Mouse (Mus musculus) regulatory T cell (primary cell): ENCODE results near the gene Cog3.
"Not testable (repeated sequence)": the region's sequence is repeated elsewhere in the genome, so short reads cannot be mapped to it uniquely, and the experiment has no call there.

ENCODE experiments used
- in situ Hi-C: fragments of 300-600 bp; cut with MboI, MseI; formaldehyde crosslinking; loops from one replicate; pipeline ENCODE4 v1.15.1; 2025; ENCODE audit warnings: high pct_unique_total_duplicates

The Cog3 gene

DNA sequence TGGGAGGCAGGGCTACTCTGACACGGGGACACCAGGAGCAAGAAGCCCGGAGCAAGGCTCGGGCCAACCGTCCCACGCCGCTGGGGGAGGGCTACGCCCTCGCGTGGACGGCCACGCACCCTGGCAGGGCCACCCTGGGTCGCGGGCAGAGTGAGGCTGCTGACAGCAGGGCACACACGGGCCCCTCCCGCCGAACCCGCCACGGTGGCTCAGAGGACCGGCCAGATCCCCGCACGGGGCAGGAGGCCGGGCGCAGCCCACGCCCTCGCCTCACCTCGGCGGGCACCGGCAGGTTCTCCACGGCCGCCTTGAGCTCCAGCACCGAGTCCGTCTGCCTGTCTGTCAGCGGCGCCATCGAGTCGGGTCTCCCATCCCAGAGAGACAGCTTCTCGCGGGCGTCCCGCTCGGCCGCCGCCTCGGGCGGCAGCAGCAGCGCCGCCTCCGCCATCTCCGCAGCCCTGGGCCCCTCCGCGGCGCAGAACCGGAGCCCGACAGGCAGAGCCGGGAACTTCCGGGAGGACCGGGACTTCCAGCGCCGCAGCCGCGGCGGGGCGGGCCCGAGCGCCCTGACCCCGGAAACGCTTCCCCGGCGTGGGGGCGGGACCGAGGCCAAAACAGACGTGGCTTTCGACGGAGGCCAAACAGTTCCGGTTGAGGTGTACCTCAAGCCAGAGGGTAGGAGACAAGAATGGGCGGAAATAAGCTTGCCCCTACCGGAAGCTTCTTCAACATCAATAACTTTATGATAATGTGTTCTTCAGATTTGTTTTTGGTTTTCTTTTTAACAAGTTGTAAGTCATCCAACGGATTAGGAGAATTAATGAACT, at the start of gene Cog3:
Gene Cog3 (minus strand): TSS at position 527 of the 827 bp plus-strand sequence.
- in situ Hi-C loops = loop anchor here (5.0 to 10.0 kb wide), 2 partner anchors 309 to 807 kb away; partner anchors contain the start of gene Lrch1

DNA sequence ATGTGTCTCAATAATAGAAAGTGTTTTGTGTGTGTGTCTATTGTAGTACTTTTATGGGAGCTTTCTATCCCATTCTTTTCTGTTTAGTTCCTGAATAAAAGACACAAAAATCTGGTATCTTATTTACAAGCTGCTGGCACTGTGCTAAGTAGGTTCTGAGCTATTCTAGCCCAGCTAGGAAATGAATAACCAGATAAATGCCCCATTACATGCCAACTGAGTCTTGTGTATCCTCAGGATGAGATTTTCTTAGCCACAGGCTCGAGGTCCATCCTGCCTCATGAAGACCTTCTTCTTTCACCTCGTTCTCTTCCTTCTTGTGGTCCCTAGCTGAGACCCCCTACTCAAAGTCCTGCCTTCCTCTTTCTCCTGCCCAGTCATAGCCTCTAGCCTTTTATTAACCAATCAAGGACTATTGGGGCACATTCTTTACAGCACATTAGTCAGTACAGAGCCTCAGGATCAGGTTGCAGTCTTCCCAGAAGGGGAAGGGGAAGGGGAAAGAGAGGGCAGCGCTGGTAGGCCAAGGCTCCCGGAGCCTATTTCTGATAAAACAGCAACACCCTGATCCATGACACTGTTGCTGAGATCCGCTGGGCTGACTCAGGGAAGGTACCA, 43.6 kb upstream of the Cog3 start:
- in situ Hi-C loops = no loop called here

DNA sequence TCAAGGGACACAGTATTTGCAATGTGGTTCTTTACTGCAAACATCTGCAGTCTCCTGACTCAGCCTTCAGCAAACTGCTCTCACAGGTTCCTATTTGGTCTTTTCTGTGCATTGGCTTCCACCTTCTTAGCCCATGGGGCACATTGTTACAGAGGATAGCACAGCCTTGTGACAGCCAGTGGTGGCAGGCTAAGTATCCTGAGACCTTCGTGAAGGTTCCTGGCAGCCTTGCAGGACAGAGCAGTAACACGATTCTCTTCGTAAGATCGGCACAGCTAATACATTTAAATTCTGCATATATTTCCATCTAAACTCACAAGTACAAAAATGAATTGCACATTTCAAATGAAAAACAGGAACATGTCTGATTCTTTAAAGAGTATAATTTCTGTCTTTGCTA, 41.6 kb upstream of the Cog3 start:
- in situ Hi-C loops = no loop called here

GRCm38 (mm10) chr14:75794726-75795125, 40.4 kb upstream of the Cog3 start:
- in situ Hi-C loops = loop anchor here (5.0 kb wide), 1 partner anchor 38 kb away; no protein-coding TSS in a partner anchor

DNA sequence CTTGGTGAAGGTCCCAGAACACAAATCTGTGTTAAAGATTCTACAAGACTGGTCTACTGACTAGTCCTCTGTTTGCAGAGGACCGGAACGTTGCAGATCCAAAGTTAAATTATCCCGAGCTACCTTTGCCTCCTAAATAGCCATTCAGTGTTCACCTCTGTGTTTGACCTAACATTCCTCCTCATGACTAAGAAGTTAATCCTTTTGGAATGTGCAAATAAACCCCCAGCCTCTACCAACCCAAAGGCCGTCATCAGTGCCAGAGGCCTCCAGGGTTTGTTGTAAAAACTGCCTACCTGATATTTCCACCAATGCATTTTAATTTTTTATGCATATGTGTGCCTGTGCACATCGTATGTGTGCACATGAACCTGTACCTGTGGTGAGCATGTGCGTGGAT, 40.0 kb upstream of the Cog3 start:
- in situ Hi-C loops = loop anchor here (5.0 kb wide), 1 partner anchor 38 kb away; no protein-coding TSS in a partner anchor

GRCm38 (mm10) chr14:75793110-75793509, 38.8 kb upstream of the Cog3 start:
- in situ Hi-C loops = loop anchor here (5.0 kb wide), 1 partner anchor 39 kb away; no protein-coding TSS in a partner anchor

- in situ Hi-C loops = loop anchor here (5.0 kb wide), 1 partner anchor 41 kb away; no protein-coding TSS in a partner anchor
Measured at GRCm38 (mm10) chr14:75791372-75791771, 37.1 kb upstream of the Cog3 start.

GRCm38 (mm10) chr14:75790411-75790996, 36.2 kb upstream of the Cog3 start:
- in situ Hi-C loops = loop anchor here (5.0 kb wide), 1 partner anchor 42 kb away; no protein-coding TSS in a partner anchor

DNA sequence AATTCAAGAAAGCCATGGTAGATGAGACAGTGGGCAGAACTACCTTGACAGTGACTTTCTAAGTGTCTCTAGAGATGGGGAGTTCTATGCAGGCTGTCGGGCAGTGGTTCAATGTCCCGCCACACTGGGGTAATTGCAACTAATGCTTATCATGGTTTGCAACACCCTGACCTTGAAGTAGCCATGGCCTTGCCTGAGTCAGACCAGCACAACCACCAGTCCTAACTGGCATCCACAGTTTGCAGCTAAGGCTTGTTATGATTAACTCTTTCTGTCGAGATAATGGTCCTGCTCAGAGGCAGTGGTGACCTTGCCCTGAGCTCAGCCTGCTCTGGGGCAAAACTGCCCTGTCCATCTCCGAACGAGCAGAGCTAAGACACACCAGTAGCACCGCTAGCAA, 35.0 kb upstream of the Cog3 start:
- in situ Hi-C loops = no loop called here

GRCm38 (mm10) chr14:75787794-75788175, 33.5 kb upstream of the Cog3 start:
- in situ Hi-C loops = no loop called here

DNA sequence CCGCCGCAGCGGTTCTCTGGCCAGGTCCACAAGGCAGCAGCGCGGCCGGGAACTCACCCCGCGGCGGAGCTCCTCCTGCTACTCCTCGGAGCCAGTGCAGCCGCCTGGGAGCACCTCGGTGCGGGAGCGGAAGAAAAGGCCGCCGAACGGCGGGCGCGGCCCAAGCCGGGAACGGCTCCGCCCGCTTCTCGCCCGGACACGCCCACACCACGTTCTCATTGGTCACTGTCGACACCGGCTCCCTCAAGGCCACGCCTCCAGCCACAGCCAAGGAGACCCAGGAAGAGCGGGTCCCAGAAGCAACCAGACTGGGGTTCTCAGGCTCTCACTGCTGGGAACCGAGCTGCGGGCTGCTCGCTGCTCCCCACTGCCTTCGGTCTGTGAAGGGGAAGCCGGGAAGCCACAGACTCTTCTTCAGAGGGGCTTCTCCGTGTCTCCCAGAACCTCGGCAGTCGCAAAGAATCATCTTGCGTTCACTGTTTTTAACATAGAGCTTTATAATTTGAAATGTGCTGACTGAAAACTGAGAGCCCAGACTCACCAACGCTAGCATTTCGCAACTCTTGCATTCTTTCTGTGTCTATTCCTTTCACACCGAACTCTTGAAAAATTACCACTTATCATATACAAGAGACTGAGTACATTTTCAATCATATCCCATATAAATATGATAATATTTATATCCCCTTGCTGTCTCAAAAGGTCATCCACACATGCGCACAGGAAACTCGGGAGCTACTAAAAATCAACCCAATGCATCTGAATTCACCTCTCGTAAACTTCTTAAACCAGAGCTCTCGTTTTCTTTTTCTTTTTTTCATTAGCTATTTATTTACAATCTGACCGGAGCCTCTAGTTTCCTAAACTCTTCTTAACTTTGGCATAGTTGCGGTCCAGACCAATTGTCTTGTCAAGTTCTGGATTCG, 32.8 kb upstream of the Cog3 start, which contains the start of gene Slc25a30:
Gene Slc25a30 (minus strand): TSS at position 170 of the 926 bp plus-strand sequence.
- in situ Hi-C loops = no loop called here

DNA sequence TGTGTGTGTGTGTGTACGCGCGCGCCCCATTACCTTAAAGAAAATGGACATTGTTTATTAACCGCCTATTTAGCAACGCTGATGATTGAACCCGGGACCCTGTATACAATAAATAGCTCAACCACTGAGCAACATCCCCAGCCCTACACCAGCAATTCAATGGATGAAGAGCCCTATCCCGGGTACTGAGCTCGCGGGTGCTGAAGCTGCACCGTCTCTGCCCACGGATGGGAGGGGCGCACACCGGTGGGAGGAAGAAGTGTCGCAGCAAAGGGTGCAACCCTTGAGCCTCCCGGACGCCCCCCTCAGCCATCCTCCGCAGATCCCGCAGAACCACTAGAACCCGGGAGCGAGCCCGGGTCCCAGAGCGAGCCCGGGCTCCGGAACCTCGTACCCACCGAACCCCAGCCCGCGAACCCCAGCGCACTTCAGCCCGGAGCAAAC, 32.1 kb upstream of the Cog3 start:
- in situ Hi-C loops = no loop called here

DNA sequence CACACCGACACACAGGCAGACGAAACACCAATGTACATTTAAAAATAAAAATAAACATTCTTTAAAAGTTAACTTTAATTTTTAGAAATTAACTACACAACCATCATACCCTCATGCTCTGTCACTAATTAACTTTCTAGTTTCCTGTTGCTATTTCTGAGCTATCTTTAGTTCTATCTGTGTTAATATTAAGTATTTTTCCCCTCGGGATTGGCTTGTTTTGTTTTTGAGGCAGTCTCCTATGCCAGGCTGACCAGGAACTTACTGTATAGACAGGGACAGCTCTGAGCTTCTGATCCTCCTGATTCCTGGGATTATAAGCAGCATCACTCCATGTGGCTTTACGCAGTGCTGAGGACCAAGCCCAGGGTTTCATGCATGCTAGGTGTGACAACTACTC, 25.6 kb upstream of the Cog3 start:
- in situ Hi-C loops = no loop called here

DNA sequence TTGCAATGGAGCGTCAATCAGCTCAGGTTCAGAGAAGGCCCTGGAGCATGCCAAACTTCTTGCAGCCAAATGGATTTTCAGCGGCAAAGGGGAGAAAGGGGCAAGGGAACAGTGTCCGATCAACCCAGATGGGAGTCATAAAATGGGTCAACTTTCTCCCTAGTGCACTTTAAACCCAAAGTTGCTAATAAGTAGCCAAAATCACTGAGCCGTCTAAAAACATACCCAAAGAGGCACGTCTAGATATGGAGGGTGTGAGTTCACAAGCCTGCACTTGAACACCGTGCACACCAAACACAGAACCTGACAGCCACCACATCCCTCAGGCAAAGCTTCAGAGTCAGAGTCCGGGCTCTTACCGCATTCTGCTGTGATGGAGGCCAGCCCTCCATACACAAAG, 22.3 kb upstream of the Cog3 start:
- in situ Hi-C loops = no loop called here

DNA sequence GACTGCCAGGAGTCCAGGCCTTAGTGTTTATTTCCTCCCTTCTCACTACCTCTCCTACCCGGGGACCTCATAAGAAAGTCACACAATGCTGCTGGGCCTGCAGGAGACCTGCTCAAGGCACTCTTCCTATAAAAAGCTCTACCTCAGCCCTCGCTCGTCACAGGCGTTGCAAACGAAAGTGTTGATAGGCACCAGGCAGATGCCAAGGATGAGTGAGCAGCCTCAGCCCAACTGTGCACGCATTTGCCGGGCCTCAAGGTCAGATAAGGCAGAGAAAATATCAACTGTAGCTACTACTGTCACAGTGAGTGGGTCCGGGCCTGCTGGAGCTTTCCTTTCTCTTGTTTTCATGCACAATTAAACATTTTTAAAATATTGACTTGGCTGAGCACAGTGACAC, 19.1 kb upstream of the Cog3 start:
- in situ Hi-C loops = no loop called here

DNA sequence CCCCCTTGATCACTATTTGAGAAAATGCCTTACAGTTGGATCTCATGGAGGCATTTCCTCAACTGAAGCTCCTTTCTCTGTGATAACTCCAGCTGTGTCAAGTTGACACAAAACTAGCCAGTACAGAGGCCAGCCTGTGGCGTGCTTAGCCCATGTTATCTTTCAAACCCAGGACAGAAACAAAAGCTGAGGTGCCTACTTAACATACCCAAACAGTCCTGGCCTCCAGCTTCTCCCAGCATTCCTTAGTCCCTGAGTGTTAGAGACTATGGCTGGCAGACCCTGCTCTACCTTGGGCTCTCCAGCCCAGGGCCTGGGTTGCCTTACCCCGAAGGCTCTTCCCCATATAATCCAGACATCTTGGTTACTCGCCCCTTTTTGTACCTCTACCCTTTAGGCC, 18.1 kb upstream of the Cog3 start:
- in situ Hi-C loops = not testable (repeated sequence)

GRCm38 (mm10) chr14:75771101-75771501, 16.8 kb upstream of the Cog3 start:
- in situ Hi-C loops = no loop called here

- in situ Hi-C loops = no loop called here
Measured at GRCm38 (mm10) chr14:75769334-75769733, 15.0 kb upstream of the Cog3 start.

DNA sequence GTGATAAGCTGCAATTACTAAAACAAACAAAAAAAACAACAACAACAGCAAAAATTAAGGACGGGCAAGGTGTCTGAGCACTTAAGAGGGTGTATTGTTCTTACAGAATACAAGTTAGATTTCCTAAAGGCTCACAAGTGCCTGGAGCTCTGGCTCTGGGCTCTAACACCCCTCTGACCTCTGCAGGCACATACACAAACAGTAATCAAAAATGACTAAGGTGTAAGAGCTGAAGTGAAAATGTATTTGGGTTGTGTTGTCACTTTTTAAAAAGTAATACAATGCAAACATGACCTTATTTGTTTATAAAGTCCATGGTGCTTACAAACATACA, 13.9 kb upstream of the Cog3 start:
- in situ Hi-C loops = no loop called here

DNA sequence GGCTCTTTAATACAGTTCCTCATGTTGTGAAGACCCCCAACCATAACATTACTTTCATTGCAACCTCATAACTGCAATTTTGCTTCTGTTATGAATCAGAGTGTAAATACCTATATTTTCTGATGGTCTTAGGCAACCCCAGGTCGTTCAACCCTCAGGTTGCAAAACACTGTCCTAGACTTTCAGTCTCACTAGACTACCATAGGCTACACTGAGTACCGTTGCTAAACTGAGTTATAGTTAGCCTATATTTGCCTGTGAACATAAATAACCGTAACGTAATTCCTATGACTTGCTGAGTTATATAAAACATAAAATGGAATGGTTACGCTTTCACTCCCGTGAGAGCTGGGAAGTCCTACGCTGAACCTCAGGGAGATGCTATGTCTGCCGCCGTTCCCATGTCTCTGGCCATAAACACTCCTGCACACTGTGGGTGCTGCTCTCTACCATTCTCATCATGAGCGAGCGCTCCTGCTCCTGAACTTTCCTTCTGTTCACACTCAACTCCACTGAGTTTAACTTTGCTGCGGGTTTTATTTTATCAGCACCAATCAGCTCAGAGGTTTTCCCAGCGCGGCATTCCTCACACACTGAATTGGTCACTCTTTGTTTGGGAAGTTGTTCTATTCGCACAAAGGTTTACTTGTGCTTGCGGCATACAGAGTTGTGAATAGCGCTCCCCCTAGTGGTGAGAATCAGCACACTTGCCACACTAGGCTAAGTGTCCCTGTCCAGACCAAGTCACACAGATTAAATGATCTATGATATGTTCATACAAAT, 13.4 kb upstream of the Cog3 start:
- in situ Hi-C loops = no loop called here
